Mouse (Mus musculus) ovary, postnatal 14 days (tissue): ENCODE results near the gene Zbbx.
A peak's percentile ranks its signal among the peaks of the same experiment; 100 is the strongest.

Source experiments
- DNase-seq: peaks from one replicate; pipeline ENCODE4 v3.0.0; 2022; ENCODE audit warnings: low spot score

The Zbbx gene

DNA sequence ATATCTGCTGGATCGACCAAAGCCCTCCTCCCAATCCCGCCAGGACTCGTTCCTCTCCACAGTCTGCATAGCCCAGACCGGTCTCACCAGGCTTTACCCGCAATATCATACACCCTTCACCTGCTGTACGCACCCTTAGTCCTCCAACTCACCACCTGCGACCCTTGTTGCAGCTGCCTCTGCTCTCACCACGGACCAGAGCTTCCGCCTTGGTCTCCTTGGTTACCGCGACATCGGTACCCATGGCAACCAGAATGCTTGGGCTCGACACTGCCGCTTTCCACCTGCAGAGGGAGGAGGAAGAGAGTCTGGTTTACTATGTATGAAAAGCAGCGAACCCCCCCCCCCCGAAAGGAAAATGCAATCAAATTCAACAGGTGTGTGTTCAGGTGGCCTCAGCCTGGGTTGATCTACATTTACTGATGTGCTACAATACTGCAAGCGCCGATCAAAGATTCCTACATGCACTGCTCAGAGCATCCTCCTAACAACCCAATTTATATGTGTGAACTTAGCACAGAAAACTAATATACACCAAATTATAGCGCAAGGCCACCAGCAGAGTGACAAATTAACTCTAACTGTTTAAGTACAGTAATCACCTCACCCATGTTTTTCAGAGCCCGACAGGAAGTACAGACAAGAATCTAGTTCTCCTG is at the start of gene Zbbx:
Gene Zbbx, minus strand, starts transcription at position 197 of the 659 bp plus-strand sequence.
- DNase-seq: peak; percentile 29

DNA sequence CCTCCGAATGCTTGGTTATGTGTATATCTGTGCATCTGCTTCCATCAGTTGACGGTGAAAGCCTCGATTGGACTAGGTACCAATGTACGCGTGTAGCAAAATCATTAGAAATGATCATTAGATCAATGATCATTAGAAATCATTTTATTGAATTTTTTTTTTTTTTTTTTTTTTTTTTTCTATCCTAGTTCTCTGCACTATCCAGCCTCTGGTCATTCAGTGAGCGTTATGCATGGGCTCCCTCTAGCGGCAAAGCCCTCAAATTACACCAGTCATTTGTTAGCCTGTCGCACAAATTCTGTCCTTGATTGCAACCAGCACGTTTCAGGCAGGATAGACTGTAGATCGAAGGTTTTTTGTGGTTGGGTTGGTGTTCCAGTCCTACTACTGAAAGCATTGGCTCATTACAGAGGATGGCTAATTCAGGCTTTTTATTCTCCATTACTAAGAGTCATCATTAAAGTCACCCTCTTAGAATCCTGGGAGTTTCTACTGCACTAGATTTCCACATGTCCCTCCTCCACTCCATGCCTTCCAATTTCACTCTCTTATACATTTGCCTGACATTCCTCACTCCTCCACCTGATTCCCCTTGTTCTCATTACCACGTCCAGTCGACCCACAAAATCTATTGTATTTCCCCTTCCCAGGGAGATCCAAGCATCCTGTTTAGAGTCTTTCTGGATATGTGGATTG is 38.1 kb upstream of the Zbbx start:
- DNase-seq: peak; percentile 32

DNA sequence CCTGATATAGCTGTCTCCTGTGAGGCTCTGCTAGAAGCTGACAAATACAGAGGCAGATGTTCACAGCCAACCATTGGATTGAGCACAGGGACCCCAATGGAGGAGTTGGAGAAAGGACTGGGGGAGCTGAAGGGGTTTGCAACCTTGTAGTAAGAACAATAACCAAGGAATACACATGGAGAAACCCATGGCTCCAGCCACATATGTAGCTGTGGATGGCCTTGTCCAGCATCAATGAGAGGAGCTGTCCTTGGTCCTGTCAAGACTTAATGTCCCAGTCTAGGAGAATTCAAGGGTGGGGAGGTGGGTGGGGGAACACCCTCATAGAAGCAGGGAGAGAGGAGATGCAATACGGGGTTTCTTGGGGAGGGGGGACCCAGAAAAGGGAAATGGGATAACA is 17.8 kb upstream of the Zbbx start:
- DNase-seq: no peak

DNA sequence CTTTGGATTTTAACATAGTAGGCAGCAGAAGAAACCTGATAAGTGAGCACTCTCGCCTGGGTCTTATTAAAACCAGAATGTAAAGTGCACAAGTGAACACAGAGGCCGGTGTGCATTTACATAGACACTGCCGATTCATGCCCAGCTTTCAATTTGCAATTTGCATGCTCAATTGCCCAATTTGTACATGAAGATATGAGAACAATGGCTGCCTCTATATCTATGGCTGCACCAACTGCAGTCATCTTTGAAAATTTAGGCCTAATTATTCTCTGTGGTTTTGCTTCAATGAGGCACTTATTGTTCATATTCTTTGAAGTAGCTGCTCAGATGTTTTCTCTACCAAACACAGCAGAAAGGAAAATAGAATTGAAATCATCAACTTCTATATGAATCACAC is 23.0 kb downstream of the Zbbx start:
- no peak for DNase-seq

DNA sequence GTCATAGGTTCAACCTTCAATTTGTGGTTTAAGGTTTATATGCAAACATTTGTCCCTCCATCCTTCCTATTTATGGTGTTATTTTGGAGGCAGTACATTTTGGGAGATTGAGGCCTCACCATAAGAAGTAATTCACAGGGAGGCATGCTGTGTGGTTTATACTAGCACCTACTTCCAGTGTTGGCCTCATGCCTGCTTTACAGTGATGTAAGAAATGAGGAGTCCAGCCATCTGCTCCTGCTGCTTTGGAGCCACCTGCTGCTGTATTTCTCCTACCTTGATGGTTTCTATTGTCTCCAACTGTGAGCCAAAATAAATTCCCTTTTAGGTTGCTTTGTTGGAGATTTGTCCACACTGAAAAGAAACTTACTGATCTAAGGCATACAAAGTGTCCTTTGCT is 60.0 kb downstream of the Zbbx start:
- no peak for DNase-seq

DNA sequence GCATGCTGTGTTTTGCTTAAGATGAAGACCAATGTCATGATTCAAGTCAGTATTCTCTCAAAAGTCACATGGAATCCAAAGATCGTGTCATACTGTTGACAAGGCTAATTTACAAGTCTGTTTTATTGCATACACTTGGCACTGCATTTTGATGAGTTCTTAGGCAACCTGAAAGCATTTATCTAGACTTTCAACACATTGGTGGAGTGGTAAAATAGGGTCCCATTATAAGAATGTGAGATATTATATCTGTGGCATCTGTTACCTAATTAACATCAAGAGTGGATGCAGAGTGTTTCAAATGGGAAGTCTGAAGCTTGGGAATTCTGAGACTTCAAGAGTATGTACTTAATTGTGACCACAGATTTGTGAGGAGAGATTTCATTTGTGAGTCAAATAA is 79.1 kb downstream of the Zbbx start:
- DNase-seq: no peak

DNA sequence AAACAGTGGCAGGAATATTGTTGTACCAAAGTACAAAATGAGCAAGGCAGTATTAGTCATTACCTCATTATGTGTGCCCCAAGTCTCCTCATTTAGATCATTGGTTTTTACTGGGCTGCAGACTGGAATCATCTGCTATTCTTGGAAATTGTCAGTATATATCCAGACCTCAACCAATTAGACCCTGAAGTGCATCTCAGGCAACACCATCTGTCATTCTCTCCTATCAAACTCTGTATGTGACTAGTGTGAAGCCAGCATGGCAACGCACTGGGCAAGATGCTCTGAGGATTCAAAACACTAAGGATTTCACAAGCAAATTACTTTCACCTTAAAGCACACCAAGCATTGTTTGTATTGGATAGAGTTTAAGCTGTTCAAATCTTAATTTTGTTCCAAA is 85.9 kb downstream of the Zbbx start:
- no peak for DNase-seq

DNA sequence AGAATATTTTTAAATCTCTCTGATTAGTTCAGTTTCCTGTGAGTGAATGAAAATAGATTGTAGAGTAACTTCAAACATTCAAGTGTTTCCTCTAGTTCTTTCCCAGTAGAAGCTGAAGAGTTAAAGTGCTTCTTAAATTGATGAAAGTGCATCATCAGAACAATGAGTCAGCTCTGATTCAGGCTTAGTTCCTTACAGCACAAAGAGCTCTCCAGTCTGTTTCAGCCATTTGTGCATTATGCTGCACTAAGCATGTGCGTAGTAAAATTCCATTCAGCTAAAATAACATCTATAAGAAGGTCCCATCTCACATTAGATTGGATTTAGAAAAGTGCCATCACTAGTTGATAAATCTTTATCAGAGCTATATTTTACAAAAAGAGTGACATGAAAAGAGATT is 155.1 kb downstream of the Zbbx start:
- DNase-seq: no peak
